Mouse (Mus musculus) liver, embryonic 11.5 days (tissue): Measurements from ENCODE around the gene Rabl6. TPM values are rescaled to one million over a fixed set of nuclear protein-coding genes. Genes with fewer than 3 reads are reported as not detected.

Source experiments
- ATAC-seq: fragments of 200-750 bp; cut with Nextera tagmentation; replicated peaks from 2 replicates; pipeline ENCODE4 v1.8.0; 2017; ENCODE audit warnings: moderate number of reproducible peaks, mild to moderate bottlenecking, moderate TSS enrichment, moderate library complexity; ENCODE audit not compliant: low FRiP score
- DNase-seq: peaks from one replicate; pipeline ENCODE4 v3.0.0-alpha.2; 2017; ENCODE audit warnings: low spot score
- H3K27ac ChIP-seq: fragments of 300-500 bp; sonication (generic); 2 replicates; pipeline ENCODE4 v1.5.1; 2014; ENCODE audit warnings: mild to moderate bottlenecking, low read depth, low read length, control low read depth
- H3K27me3 ChIP-seq: fragments of 300-500 bp; sonication (generic); replicated peaks from 2 replicates; pipeline ENCODE4 v1.6.1; 2014; ENCODE audit warnings: low read length, mixed read lengths; ENCODE audit not compliant: control insufficient read depth, insufficient read depth
- H3K36me3 ChIP-seq: fragments of 300-500 bp; sonication (generic); 2 replicates; pipeline ENCODE4 v1.6.1; 2014; ENCODE audit warnings: mild to moderate bottlenecking, low read length, moderate library complexity, mixed read lengths; ENCODE audit not compliant: control insufficient read depth, insufficient read depth
- H3K4me1 ChIP-seq: fragments of 300-500 bp; sonication (generic); replicated peaks from 2 replicates; pipeline ENCODE4 v1.6.1; 2014; ENCODE audit warnings: low read length, mixed read lengths; ENCODE audit not compliant: control insufficient read depth, insufficient read depth
- H3K4me2 ChIP-seq: fragments of 300-500 bp; sonication (generic); 2 replicates; pipeline ENCODE4 v1.6.1; 2014; ENCODE audit warnings: mild to moderate bottlenecking, control low read depth, moderate library complexity
- H3K4me3 ChIP-seq: fragments of 300-500 bp; sonication (generic); 2 replicates; pipeline ENCODE4 v1.5.1; 2014; ENCODE audit warnings: low read depth, low read length, control low read depth
- H3K9ac ChIP-seq: fragments of 300-500 bp; sonication (generic); 2 replicates; pipeline ENCODE4 v1.6.1; 2014; ENCODE audit warnings: low read depth, low read length, control low read depth
- H3K9me3 ChIP-seq: fragments of 300-500 bp; sonication (generic); 2 replicates; pipeline ENCODE4 v1.6.1; 2016; ENCODE audit warnings: low read length, inconsistent platforms, mixed read lengths; ENCODE audit not compliant: control insufficient read depth
- WGBS: fragments of 180-500 bp; shearing (Covaris S2); extraction: QIAGEN DNeasy Blood & Tissue Kit; methylation state at CpG from one replicate; pipeline ENCODE4 v1.1.7; 2014; 5-methylcytosine and 5-hydroxymethylcytosine counted together
- polyA plus RNA-seq: library from polyadenylated mRNA; unstranded; fragments of >200 nt; fragmentation: Nextera tagmentation; extraction: Ambion mirVana; gene quantifications from 2 replicates; pipeline ENCODE4 v1.2.1, GENCODE M21; 2014

Rabl6 gene
- polyA plus RNA-seq, 1 experiment from 2014 or later: 67.7 TPM

DNA sequence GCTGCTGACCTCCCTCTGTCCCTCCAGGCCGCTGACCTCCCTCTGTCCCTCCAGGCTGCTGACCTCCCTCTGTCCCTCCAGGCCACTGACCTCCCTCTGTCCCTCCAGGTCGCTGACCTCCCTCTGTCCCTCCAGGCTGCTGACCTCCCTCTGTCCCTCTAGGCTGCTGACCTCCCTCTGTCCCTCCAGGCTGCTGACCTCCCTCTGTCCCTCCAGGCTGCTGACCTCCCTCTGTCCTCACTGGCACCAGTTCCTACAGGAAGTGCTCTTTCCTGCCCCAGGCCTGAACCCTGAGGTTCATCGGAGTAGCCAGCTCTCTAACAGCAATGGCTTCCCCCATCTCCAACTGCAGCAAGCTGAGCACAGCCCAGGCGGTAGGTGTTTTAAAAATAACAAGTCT, 20.4 kb upstream of the Rabl6 start:
- DNase-seq: no peak
- no peak overlapping the region for H3K9ac ChIP-seq

DNA sequence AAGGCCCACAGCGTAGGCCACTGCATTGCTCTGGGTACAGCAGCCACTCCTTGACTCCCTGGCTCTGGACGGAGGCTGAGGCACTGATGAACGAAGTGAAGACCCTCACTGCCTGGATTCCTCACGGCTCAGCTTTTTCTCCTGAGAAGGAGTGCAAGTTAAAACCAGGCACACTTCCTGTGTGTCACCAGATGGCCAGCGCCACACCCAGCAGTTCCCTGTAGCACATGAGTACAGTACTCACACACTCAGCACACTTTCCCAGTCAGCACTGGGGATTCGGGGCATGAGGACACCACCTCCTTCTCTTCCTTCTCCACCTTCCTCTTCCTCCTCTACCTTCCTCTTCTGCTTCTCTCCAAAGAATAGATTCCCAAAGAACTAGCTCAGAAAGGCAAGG, 19.5 kb upstream of the Rabl6 start, which contains the start of gene Fcna:
Gene Fcna (minus strand): TSS at position 220 of the 400 bp plus-strand sequence.
- ATAC-seq: no peak

More for the DNA sequence above, 20.4 kb upstream of the Rabl6 start:
- no peak for ATAC-seq
- Histone ChIP-seq H3K36me3 (no peaks in the 10 kb centered on the region), H3K4me1 (no peaks in the 10 kb centered on the region; the same call in 1 of the 2 replicates), H3K27me3 (no peaks in the 10 kb centered on the region), H3K4me2 (no peak overlapping the region), H3K27ac (peak overlapping the region; percentile 19; the same call in 1 of the 2 replicates), H3K4me3 (no peak overlapping the region), H3K9me3 (no peaks in the 10 kb centered on the region)
- WGBS: 39% methylated on average over 4 of the region's 4 CpGs

DNA sequence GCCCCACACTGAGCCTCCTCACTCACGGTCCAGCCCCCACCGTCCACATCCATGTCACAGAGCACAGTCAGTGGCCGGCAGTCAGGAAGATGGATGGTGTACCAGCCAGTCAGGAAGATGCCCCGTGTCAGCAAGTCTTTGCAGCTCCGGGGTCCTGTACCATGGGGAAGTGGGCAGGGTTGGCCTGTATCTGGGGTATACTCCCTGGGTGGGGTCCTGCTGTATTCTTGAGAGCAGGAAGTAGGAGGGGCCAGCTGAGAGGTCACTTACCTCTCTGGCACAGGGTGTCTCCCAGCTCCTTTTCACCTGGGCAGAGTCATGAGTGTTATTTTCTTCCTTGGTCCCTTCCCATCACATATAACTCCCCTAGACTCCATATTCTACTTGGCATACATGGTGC, 17.7 kb upstream of the Rabl6 start:
- DNase-seq: no peak
- 45% methylated on average over 5 of the region's 5 CpGs for WGBS
- H3K4me3 ChIP-seq: no peak overlapping the region
- ATAC-seq: no peak
- H3K27ac ChIP-seq: no peak overlapping the region
- no peaks in the 10 kb centered on the region for H3K9me3 ChIP-seq
- H3K9ac ChIP-seq: no peak overlapping the region
- H3K4me2 ChIP-seq: no peak overlapping the region
- H3K4me1 ChIP-seq: peaks cover 3% of the 10 kb centered on the region; the same call in 1 of the 2 replicates
- no peaks in the 10 kb centered on the region for H3K27me3 ChIP-seq
- no peaks in the 10 kb centered on the region for H3K36me3 ChIP-seq

More for the DNA sequence above, 19.5 kb upstream of the Rabl6 start, which contains the start of gene Fcna:
- 68% methylated on average over 6 of the region's 6 CpGs for WGBS
- Histone ChIP-seq H3K27me3 (no peaks in the 10 kb centered on the region), H3K4me2 (no peak within 1 kb of the TSS), H3K9ac (no peak within 1 kb of the TSS), H3K4me1 (no peaks in the 10 kb centered on the region; the same call in 1 of the 2 replicates), H3K4me3 (no peak within 1 kb of the TSS), H3K9me3 (no peaks in the 10 kb centered on the region), H3K36me3 (no peaks in the 10 kb centered on the region), H3K27ac (peak within 1 kb of the TSS; percentile 19; the same call in 1 of the 2 replicates)
- DNase-seq: no peak

DNA sequence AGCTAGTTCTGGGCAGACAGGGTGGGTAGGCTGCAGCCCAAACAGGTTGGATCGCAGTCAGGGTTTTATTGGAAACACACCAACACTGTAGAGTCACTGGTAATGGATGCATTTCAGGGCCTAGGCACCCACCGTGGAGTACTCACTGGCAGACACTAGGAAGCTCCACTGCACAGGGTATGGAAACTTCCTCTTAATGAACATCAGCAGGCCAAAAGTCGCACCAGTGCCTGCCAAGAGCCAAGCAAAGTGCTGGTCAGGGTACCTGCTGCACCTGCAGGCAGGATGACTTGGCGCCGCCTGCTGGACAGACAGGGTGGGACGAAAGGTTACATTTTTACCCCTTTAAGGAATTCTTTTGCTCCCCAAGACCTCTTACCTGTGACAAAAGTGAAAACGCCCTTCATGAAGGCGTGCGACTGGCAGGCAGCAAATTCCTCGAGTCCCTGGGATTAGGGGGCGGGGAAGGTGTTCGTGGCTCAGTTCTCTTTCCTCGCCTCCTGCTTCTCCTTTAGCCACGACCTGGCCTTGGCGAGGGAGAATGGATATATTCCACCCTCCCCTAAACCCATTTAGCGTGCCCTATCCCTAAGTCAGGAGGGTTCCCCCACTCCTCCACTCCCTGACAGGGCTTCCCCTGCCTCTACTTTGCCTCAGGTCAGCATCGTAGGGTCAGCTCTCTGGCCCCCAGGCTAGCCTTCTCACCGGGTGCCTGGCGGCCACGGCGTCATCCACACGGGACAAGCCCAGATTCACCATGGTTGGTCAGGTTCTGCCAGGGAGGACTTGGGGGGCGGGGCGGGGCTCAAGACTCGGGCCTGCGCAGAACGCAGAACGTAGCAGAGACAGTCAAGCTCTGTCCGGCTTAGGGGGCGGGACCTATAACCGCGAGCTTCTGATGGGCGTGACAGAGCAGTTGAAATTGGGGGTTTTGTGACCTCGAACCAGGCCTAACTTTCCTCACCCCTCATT, 13.2 kb upstream of the Rabl6 start, which contains the start of gene Tmem141:
Gene Tmem141 (minus strand): TSS at position 777 of the 972 bp plus-strand sequence.
- Histone ChIP-seq H3K27ac (no peak within 1 kb of the TSS), H3K4me1 (peaks cover 5% of the 10 kb centered on the region; the same call in 1 of the 2 replicates), H3K9ac (peak within 1 kb of the TSS; percentile 30), H3K4me2 (peak within 1 kb of the TSS; percentile 74), H3K36me3 (no peaks in the 10 kb centered on the region), H3K27me3 (peaks cover 24% of the 10 kb centered on the region), H3K9me3 (no peaks in the 10 kb centered on the region), H3K4me3 (peak within 1 kb of the TSS; percentile 35)
- WGBS: 6% methylated on average over 34 of the region's 34 CpGs
- DNase-seq: peak; percentile 75
- ATAC-seq: peak; percentile 84

DNA sequence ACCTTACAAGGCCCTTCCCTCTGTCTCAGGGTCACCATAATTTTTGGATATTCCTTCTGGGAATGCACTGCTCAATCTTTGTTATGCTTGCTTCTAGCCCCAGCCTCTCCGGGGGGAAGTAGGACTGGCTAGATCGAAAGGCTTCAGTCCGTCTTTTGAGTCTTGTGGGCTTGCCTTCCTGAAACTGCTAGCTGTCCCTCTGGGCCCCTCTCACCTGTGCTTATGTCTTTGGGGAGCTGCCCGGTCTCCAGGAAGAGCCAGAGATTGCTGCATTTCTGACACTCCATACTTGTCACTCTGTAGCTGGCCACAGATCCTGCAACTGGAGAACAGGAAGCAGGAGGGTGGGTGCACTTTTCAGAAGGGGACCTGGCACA, 12.5 kb upstream of the Rabl6 start:
- peak overlapping the region; percentile 74 for H3K4me2 ChIP-seq
- H3K27me3 ChIP-seq: peaks cover 31% of the 10 kb centered on the region
- 64% methylated on average over 4 of the region's 4 CpGs for WGBS
- H3K27ac ChIP-seq: no peak overlapping the region
- no peak overlapping the region for H3K9ac ChIP-seq
- H3K36me3 ChIP-seq: no peaks in the 10 kb centered on the region
- DNase-seq (no peak), ATAC-seq (no peak)
- no peak overlapping the region; the same call in 1 of the 2 replicates for H3K4me3 ChIP-seq
- no peaks in the 10 kb centered on the region for H3K9me3 ChIP-seq
- H3K4me1 ChIP-seq: peaks cover 7% of the 10 kb centered on the region; the same call in 1 of the 2 replicates

DNA sequence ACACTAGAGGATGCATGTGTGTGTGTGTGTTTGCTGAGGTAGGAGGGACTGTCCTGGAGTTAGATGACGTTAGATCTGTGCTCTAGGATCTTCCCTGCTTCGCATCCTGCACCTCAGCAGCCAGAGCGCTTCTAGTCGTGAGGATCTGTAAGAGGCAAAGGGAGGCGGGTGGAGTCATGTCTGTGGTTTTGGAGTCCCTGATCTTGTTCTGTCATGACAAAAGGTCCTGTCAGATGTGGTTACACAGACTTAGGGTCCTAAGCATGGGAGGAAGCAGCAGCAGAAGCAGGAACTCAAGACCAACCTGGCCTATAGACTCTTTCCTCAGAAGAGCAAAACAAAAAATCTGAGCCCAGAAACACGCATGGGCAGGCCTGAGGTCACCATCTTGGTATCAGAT, 12.1 kb upstream of the Rabl6 start:
- Histone ChIP-seq H3K27ac (no peak overlapping the region; the same call in 1 of the 2 replicates), H3K9ac (no peak overlapping the region), H3K4me2 (no peak overlapping the region), H3K27me3 (peaks cover 35% of the 10 kb centered on the region), H3K9me3 (no peaks in the 10 kb centered on the region), H3K36me3 (no peaks in the 10 kb centered on the region), H3K4me1 (peaks cover 7% of the 10 kb centered on the region; the same call in 1 of the 2 replicates), H3K4me3 (no peak overlapping the region)
- ATAC-seq: no peak
- 50% methylated on average over 6 of the region's 6 CpGs for WGBS
- no peak for DNase-seq

DNA sequence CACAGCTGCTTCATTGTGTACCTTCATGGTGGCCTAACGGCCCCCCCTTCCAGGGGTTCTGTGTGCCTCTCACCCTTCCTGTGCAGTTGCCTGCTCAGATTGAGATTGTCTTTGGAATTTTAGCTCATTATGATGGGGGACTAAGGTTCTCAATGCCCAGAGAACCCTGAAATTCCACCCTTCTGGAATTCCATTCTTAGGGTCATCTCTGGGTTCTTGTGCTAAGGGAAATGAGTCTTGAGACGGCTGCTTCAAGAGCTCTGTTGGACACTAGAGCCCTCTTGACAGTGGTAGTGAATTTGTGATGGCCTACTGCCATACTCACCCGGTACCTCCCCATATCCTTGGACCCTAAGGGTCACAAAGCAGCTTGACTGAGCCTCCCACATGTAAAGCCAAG, 9.3 kb upstream of the Rabl6 start, which contains the start of gene Ccdc183:
Gene Ccdc183 (minus strand): TSS at position 101 of the 400 bp plus-strand sequence.
- WGBS: 63% methylated on average over 3 of the region's 3 CpGs

DNA sequence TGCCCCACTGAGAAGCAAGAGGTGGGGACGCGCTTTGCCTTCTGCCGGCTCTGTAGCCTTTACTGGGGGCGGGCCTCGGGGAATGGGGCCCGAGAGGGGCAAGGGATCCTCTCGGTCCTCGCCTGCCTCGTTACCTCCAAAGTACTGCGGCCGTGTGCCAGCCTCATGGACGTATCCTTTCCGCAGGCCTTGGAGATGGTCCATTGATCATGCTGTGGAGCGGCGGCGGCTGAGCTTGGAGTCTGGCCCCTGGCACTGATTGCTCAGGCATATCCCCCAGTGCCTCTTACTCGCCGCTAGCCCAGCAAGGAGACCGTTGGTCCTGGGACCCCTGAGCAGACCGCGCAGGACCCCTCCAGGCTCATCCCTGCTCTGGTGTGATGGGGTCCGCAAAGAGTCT, 8.1 kb upstream of the Rabl6 start:
- Histone ChIP-seq H3K36me3 (no peaks in the 10 kb centered on the region), H3K27me3 (peaks cover 56% of the 10 kb centered on the region), H3K4me2 (peak overlapping the region; percentile 30), H3K4me3 (no peak overlapping the region), H3K9me3 (no peaks in the 10 kb centered on the region), H3K27ac (no peak overlapping the region), H3K9ac (no peak overlapping the region), H3K4me1 (peaks cover 7% of the 10 kb centered on the region; the same call in 1 of the 2 replicates)
- no peak for ATAC-seq
- 15% methylated on average over 22 of the region's 22 CpGs for WGBS
- no peak for DNase-seq

More for the DNA sequence above, 9.3 kb upstream of the Rabl6 start, which contains the start of gene Ccdc183:
- Histone ChIP-seq H3K9ac (no peak within 1 kb of the TSS), H3K9me3 (no peaks in the 10 kb centered on the region), H3K4me1 (peaks cover 7% of the 10 kb centered on the region; the same call in 1 of the 2 replicates), H3K27me3 (peaks cover 50% of the 10 kb centered on the region), H3K4me3 (no peak within 1 kb of the TSS), H3K36me3 (no peaks in the 10 kb centered on the region), H3K27ac (no peak within 1 kb of the TSS), H3K4me2 (no peak within 1 kb of the TSS)
- ATAC-seq: no peak
- no peak for DNase-seq
